Mouse (Mus musculus) lung, embryonic 14.5 days (tissue): ENCODE measurements around the gene Tmem246. TPM values are rescaled to one million over a fixed set of nuclear protein-coding genes. Genes with fewer than 3 reads are reported as not detected.
A peak's percentile ranks its signal among the peaks of the same experiment; 100 is the strongest.

Experiments used
- ATAC-seq: fragments of 200-750 bp; cut with Nextera tagmentation; 2 replicates; pipeline ENCODE4 v1.8.0; 2017; ENCODE audit warnings: mild to moderate bottlenecking, moderate TSS enrichment, moderate library complexity; ENCODE audit not compliant: insufficient read depth
- DNase-seq: peaks from one replicate; pipeline ENCODE4 v3.0.0-alpha.2; 2015
- H3K27ac ChIP-seq: fragments of 300-500 bp; sonication (generic); 2 replicates; pipeline ENCODE4 v1.5.1; 2014; ENCODE audit warnings: low read depth, mild to moderate bottlenecking, moderate library complexity
- H3K27me3 ChIP-seq: fragments of 300-500 bp; sonication (generic); 2 replicates; pipeline ENCODE4 v1.6.1; 2014; ENCODE audit warnings: low read length, control low read depth; ENCODE audit not compliant: insufficient read depth
- H3K36me3 ChIP-seq: fragments of 300-500 bp; sonication (generic); 2 replicates; pipeline ENCODE4 v1.6.1; 2014; ENCODE audit warnings: control low read depth; ENCODE audit not compliant: insufficient read depth
- H3K4me1 ChIP-seq: fragments of 300-500 bp; sonication (generic); 2 replicates; pipeline ENCODE4 v1.6.1; 2014; ENCODE audit warnings: antibody characterized with exemption, control low read depth; ENCODE audit not compliant: insufficient read depth
- H3K4me2 ChIP-seq: fragments of 300-500 bp; sonication (generic); 2 replicates; pipeline ENCODE4 v1.6.1; 2014; ENCODE audit warnings: mild to moderate bottlenecking
- H3K4me3 ChIP-seq: fragments of 300-500 bp; sonication (generic); 2 replicates; pipeline ENCODE4 v1.5.1; 2014; ENCODE audit warnings: low read depth, low read length
- H3K9ac ChIP-seq: fragments of 300-500 bp; sonication (generic); 2 replicates; pipeline ENCODE4 v1.6.1; 2014
- H3K9me3 ChIP-seq: fragments of 300-500 bp; sonication (generic); 2 replicates; pipeline ENCODE4 v1.6.1; 2016; ENCODE audit warnings: low read depth, low read length, control low read depth
- CTCF ChIP-seq: IDR thresholded peaks from 2 replicates; pipeline ENCODE4 v1.5.1; 2016; ENCODE audit warnings: antibody characterized with exemption, low read depth
- WGBS: fragments of 180-500 bp; shearing (Covaris S2); extraction: QIAGEN DNeasy Blood & Tissue Kit; methylation state at CpG from one replicate; pipeline ENCODE4 v1.1.7; 2014; 5-methylcytosine and 5-hydroxymethylcytosine counted together
- polyA plus RNA-seq: library from polyadenylated mRNA; unstranded; fragments of >200 nt; fragmentation: Nextera tagmentation; extraction: Ambion mirVana; gene quantifications from 2 replicates; pipeline ENCODE4 v1.2.1, GENCODE M21; 2014

Gene Tmem246
- polyA plus RNA-seq, 1 experiment from 2014 or later = 21.9 TPM

- no peak overlapping the region for H3K27ac ChIP-seq
- H3K9me3 ChIP-seq = no peaks in the 10 kb centered on the region
- no peak for ATAC-seq
- H3K36me3 ChIP-seq = no peaks in the 10 kb centered on the region
- no peak for DNase-seq
- H3K9ac ChIP-seq = no peak overlapping the region
- 44% methylated on average over 1 of the region's 1 CpGs for WGBS
- H3K4me3 ChIP-seq = no peak overlapping the region
- no peaks in the 10 kb centered on the region for H3K4me1 ChIP-seq
- H3K27me3 ChIP-seq = no peaks in the 10 kb centered on the region
- H3K4me2 ChIP-seq = no peak overlapping the region
- TF ChIP-seq CTCF = no peak
These were observed 6.4 kb upstream of the Tmem246 start for GRCm38 (mm10) chr4:49604016-49604546.

- Histone ChIP-seq H3K9ac (no peak overlapping the region), H3K4me2 (no peak overlapping the region), H3K27me3 (no peaks in the 10 kb centered on the region), H3K4me3 (no peak overlapping the region), H3K36me3 (no peaks in the 10 kb centered on the region), H3K4me1 (no peaks in the 10 kb centered on the region), H3K9me3 (no peaks in the 10 kb centered on the region), H3K27ac (no peak overlapping the region)
- WGBS = 82% methylated on average over 2 of the region's 2 CpGs
- TF ChIP-seq CTCF = no peak
- DNase-seq (no peak), ATAC-seq (no peak)
These were observed 5.5 kb upstream of the Tmem246 start for GRCm38 (mm10) chr4:49603161-49603560.

GRCm38 (mm10) chr4:49596846-49597182 is 862 bp downstream of the Tmem246 start:
- 2% methylated on average over 20 of the region's 20 CpGs for WGBS

GRCm38 (mm10) chr4:49590152-49590551 is 7.5 kb downstream of the Tmem246 start:
- Histone ChIP-seq H3K4me2 (no peak overlapping the region), H3K4me3 (no peak overlapping the region), H3K4me1 (no peaks in the 10 kb centered on the region), H3K27ac (no peak overlapping the region), H3K36me3 (no peaks in the 10 kb centered on the region), H3K9me3 (no peaks in the 10 kb centered on the region), H3K9ac (no peak overlapping the region), H3K27me3 (no peaks in the 10 kb centered on the region)
- TF ChIP-seq CTCF = no peak
- WGBS = 78% methylated on average over 2 of the region's 2 CpGs
- DNase-seq = no peak
- ATAC-seq = no peak

More at GRCm38 (mm10) chr4:49596846-49597182, 862 bp downstream of the Tmem246 start:
- H3K27me3 ChIP-seq = no peaks in the 10 kb centered on the region
- peak; percentile 19 for DNase-seq
- no peak for TF ChIP-seq CTCF
- peak overlapping the region; percentile 88 for H3K4me2 ChIP-seq
- H3K4me3 ChIP-seq = peak overlapping the region; percentile 71
- H3K4me1 ChIP-seq = no peaks in the 10 kb centered on the region
- no peaks in the 10 kb centered on the region for H3K36me3 ChIP-seq
- H3K9me3 ChIP-seq = no peaks in the 10 kb centered on the region
- H3K9ac ChIP-seq = peak overlapping the region; percentile 71
- ATAC-seq = no peak; the same call in 1 of the 2 replicates
- H3K27ac ChIP-seq = peak overlapping the region; percentile 77

GRCm38 (mm10) chr4:49586811-49587210 is 10.9 kb downstream of the Tmem246 start:
- H3K9ac ChIP-seq = no peak overlapping the region
- H3K4me2 ChIP-seq = no peak overlapping the region
- H3K27ac ChIP-seq = no peak overlapping the region
- no peaks in the 10 kb centered on the region for H3K36me3 ChIP-seq
- no peaks in the 10 kb centered on the region for H3K9me3 ChIP-seq
- TF ChIP-seq CTCF = no peak
- WGBS = 88% methylated on average over 10 of the region's 10 CpGs
- H3K27me3 ChIP-seq = no peaks in the 10 kb centered on the region
- no peak for ATAC-seq
- no peak overlapping the region for H3K4me3 ChIP-seq
- H3K4me1 ChIP-seq = 0 out of 2 replicates have a peak, but pooled peaks cover 6% of the 10 kb centered on the region
- no peak for DNase-seq

- Histone ChIP-seq H3K9ac (no peak overlapping the region), H3K27me3 (no peaks in the 10 kb centered on the region), H3K4me1 (0 out of 2 replicates have a peak, but pooled peaks cover 6% of the 10 kb centered on the region), H3K4me3 (no peak overlapping the region), H3K36me3 (no peaks in the 10 kb centered on the region), H3K9me3 (no peaks in the 10 kb centered on the region), H3K27ac (peak overlapping the region; percentile 21; the same call in 1 of the 2 replicates), H3K4me2 (no peak overlapping the region)
- DNase-seq (peak; percentile 47), ATAC-seq (peak; percentile 63)
- no peak for TF ChIP-seq CTCF
- WGBS = 66% methylated on average over 7 of the region's 7 CpGs
These were observed 12.1 kb downstream of the Tmem246 start for GRCm38 (mm10) chr4:49585524-49586101.

GRCm38 (mm10) chr4:49583965-49584831 is 13.5 kb downstream of the Tmem246 start:
- 0 out of 2 replicates have a peak, but pooled peaks cover 6% of the 10 kb centered on the region for H3K4me1 ChIP-seq
- peak overlapping the region; percentile 54; the same call in 1 of the 2 replicates for H3K27ac ChIP-seq
- TF ChIP-seq CTCF = no peak
- no peak overlapping the region for H3K9ac ChIP-seq
- no peaks in the 10 kb centered on the region for H3K36me3 ChIP-seq
- WGBS = 31% methylated on average over 14 of the region's 14 CpGs
- no peaks in the 10 kb centered on the region for H3K27me3 ChIP-seq
- no peak overlapping the region for H3K4me2 ChIP-seq
- ATAC-seq = peak; percentile 63
- peak; percentile 85 for DNase-seq
- H3K4me3 ChIP-seq = no peak overlapping the region
- no peaks in the 10 kb centered on the region for H3K9me3 ChIP-seq
